Mouse (Mus musculus) heart, postnatal 14 days (tissue): ENCODE data around the gene Ms4a4d. TPM values are rescaled to one million over a fixed set of nuclear protein-coding genes. Genes with fewer than 3 reads are reported as not detected.
"Not testable (repeated sequence)": the region's sequence is repeated elsewhere in the genome, so short reads cannot be mapped to it uniquely, and the experiment has no call there.

Experiments used
- DNase-seq, 2 experiments: peaks; one replicate each; pipeline ENCODE4 v3.0.0; 2021 to 2022
- intact Hi-C: fragments of 180-260 bp; cut with DNase I; formaldehyde crosslinking; loops from one replicate; pipeline ENCODE4 v1.15.1; 2025
- total RNA-seq, 2 experiments: library from RNA; stranded (reverse); gene quantifications; 2 replicates each; pipeline ENCODE4 v1.2.3; 2021

Ms4a4d gene
- total RNA-seq, 2 experiments from 2014 or later, result 4.0 to 6.4 TPM

DNA sequence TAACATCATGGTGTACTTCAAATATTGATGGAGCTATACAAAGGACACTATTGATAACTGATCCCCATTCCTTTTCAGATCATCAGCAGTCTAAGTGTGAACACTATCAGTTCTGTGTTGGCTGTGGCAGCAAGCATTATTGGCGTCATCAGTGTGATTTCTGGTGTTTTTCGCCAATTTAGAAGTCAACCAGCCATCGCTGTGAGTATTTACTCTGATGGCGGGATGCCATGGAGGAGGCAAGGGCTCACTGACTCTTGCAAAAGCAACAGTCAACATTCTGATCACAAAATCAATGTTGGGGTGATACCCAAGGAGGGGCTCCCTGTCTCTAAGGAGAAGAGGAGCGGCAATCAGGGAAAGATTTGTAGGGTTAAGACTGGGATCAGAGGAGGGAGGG lies 18.1 kb downstream of the Ms4a4d start:
- intact Hi-C loops, result no loop called here
- no peak for DNase-seq

DNA sequence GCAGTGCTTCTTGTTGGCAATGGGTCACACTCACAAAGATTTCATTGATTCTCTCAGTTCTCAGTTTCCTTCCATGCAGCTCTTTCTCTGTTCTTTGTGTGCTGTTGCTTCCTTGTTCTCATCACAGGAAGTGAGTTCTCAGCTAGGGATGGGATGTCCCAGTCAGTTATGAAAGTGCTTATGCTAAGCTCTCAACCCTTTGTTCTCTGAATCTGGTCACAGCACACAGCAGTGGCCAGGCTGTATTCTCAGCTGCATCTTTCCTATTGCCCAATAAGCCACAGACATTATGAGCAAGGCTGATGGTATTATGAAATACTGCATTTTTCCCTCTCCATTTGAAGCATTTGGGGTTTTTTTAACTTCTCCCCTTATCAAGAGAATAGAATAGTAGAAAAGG lies 23.0 kb downstream of the Ms4a4d start:
- peak in 1 of 2 experiments; percentile 10 for DNase-seq
- intact Hi-C loops, result not testable (repeated sequence)

DNA sequence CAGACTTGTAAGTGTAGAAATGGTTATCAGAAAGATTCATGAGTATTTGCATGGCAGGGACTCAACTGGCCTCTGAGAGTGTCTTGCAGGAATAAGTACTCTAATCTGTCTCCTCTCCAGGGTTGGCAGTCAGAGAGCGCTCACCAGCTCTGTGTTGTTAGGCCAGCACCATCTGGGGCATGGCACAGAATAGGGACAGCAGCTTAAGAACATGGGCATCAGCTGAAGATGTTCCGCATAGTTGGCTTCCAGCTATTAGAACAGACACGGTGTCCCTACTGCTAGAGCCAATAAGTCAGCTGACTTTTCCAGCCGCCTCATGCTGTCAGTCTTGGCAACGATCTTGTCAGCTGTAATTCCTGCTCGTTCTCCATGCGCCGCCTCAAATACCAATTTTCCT lies 38.4 kb downstream of the Ms4a4d start:
- intact Hi-C loops, result no loop called here
- no peak for DNase-seq

DNA sequence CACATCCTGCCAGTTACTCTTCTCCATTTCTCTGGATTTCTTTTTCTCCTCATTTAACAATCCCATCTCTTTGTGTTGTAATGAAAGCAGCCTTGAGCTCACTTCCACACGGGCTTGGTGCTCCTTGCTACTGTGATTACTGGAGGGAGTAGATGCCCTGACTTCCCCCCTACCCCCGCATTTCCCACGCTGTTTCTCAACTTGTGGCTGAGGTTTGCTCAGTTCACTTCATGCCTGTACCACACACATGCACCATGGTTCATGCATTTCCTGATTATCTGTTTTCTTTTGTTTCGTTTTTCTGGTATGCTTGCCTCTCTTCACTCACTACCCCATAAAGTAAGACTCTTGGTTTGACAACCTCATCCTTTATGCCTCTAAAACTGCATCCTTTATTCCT lies 52.6 kb downstream of the Ms4a4d start:
- intact Hi-C loops, result no loop called here
- DNase-seq, result no peak

DNA sequence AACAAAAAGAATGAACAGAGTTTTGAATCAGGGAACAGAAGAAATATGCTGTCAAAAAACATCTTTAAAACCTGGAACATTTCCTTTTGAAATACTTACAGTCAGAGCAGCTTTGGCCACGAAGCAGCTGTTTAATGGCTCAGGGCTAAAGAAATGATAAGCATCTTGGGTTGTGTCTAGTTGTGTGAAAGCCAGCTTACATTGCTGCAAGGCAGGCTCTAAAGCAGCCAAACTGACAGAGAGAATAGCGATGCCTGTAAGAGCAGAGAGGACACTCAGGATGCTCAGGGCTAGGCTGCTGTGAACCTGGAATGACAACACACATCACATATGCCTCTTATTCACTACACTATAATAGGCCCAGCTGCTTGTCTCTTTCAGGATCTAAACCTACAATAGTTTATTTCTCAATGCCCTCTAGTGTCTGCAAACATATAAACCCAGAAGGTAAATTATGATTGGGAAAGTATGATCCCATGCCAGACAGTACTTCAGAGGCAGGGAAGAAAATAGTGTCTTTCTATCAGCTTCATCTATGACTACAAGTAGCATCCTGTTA lies 53.4 kb downstream of the Ms4a4d start:
- intact Hi-C loops, result no loop called here
- no peak for DNase-seq

DNA sequence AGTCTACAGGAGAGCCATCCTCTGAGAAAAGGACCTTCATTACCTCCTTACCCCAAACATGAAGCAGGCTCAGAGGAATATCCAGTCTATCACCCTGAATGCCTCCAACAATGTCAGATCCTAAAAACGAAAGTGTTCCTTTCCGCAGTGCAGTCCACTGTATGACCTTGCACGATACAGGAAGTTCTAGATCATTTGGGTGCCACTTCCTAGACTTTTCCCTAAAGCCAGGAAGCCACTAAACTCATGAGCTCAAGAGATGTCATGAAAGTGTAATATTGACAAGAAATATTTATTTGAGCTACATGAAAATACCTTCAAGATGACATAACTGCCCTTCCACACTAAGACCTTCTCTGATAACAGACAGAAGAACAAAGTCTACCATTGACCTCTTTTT lies 64.7 kb downstream of the Ms4a4d start:
- DNase-seq, result no peak
- intact Hi-C loops, result loop anchor here (5.0 kb wide), 1 partner anchor 239 kb away; no protein-coding TSS in a partner anchor

DNA sequence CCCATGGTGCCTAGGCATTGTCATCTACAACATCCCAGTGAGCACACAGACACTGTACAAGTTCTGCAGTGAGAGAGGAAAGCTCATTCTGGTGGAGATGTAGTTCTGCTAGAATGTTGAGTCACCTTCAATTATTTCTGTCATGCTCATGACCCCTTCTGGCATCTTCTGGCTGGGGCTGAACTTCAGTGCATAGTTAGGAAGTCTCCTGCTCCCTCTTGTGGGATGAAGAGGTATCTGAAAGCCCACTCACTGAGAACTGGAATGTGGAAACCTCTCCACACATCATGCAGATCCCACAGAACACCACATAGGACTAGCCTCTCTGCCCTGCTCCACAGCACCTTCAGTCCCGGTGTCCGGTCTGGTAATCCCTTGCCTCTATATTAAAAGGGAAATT lies 65.4 kb downstream of the Ms4a4d start:
- DNase-seq, result peak; percentile 10 to 38
- intact Hi-C loops, result loop anchor here (5.0 kb wide), 1 partner anchor 240 kb away; no protein-coding TSS in a partner anchor

DNA sequence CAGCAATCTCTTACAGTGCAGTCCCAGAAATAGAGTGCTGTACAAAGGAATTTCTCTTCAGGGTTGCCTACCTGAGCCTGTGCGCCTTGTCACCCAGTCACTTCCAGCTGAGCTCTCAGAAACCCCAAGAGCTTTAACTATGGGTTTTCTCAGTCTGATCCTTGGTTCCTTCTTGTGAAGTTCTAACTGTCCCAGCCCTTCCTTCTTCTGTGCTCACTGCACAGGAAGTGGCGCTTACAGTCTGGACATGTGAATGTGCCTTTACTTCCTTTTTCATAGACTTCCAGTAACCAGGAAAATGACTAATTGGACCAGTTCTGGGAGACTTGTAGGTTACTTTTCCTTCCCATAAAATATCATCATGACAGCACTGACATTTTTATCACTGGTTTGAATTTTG lies 68.0 kb downstream of the Ms4a4d start, which contains the start of gene Ms4a6d:
Gene Ms4a6d, minus strand, starts transcription at position 247 of the 400 bp plus-strand sequence.
- intact Hi-C loops, result loop anchor here (5.0 kb wide), 1 partner anchor 242 kb away; no protein-coding TSS in a partner anchor
- no peak for DNase-seq

Other genes starting within 250 kb of the Ms4a4d start
- gene Ms4a14, start 222.3 kb upstream of the Ms4a4d start, total RNA-seq, result under 1 TPM in 1 of 2 experiments, not detected in 1; 0.10 TPM
- gene Ms4a7, start 200.7 kb upstream of the Ms4a4d start, total RNA-seq, result 1 to 10 TPM; 1.1 to 1.3 TPM
- 10 to 100 TPM in 1 of 2 experiments, 1 to 10 TPM in 1; 7.6 to 10.7 TPM for gene Ms4a4a, start 161.3 kb upstream of the Ms4a4d start, total RNA-seq
- under 1 TPM in 1 of 2 experiments, not detected in 1; 0.37 TPM for gene Ms4a4c, start 132.0 kb upstream of the Ms4a4d start, total RNA-seq
- 1 to 10 TPM in 1 of 2 experiments, under 1 TPM in 1; 0.41 to 1.2 TPM for gene Ms4a4b, start 93.2 kb upstream of the Ms4a4d start, total RNA-seq
- 10 to 100 TPM in 1 of 2 experiments, 1 to 10 TPM in 1; 8.3 to 11.2 TPM for gene Ms4a6c, start 67.4 kb upstream of the Ms4a4d start, total RNA-seq
- under 1 TPM in 1 of 2 experiments, not detected in 1; 0.22 TPM for gene Gm8369, start 50.9 kb upstream of the Ms4a4d start, total RNA-seq
- 1 to 10 TPM; 5.9 to 7.1 TPM for gene Ms4a6b, start 20.3 kb upstream of the Ms4a4d start, total RNA-seq
- gene Ms4a6d, start 68.0 kb downstream of the Ms4a4d start, total RNA-seq, result 1 to 10 TPM; 3.6 to 5.0 TPM
- not detected for gene Ms4a2, start 86.9 kb downstream of the Ms4a4d start, total RNA-seq
- gene Ms4a3, start 104.0 kb downstream of the Ms4a4d start, total RNA-seq, result not detected
- gene Oosp2, start 123.8 kb downstream of the Ms4a4d start, total RNA-seq, result not detected
- gene Oosp1, start 154.3 kb downstream of the Ms4a4d start, total RNA-seq, result not detected
- not detected for gene Oosp3, start 160.3 kb downstream of the Ms4a4d start, total RNA-seq
- gene Gif, start 210.8 kb downstream of the Ms4a4d start, total RNA-seq, result not detected
- 100 to 1,000 TPM in 1 of 2 experiments, 10 to 100 TPM in 1; 90.2 to 101 TPM for gene Mrpl16, start 233.6 kb downstream of the Ms4a4d start, total RNA-seq